Mouse (Mus musculus) midbrain, embryonic 11.5 days (tissue): Measurements from ENCODE around the gene Polr2c. TPM values are rescaled to one million over a fixed set of nuclear protein-coding genes. Genes with fewer than 3 reads are reported as not detected.

Experiments
- polyA plus RNA-seq: library from polyadenylated mRNA; unstranded; fragments of >200 nt; fragmentation: Nextera tagmentation; extraction: Ambion mirVana; gene quantifications from 2 replicates; pipeline ENCODE4 v1.2.1, GENCODE M21; 2014

Polr2c gene
- polyA plus RNA-seq, 1 experiment from 2014 or later, result 160 TPM

Other genes starting within 250 kb of the Polr2c start
- 94.6 and 108 TPM in 2 replicates for gene Arl2bp, start 190.8 kb upstream of the Polr2c start, polyA plus RNA-seq
- 0.66 TPM in 1 of 2 replicates, not detected in the other for gene Pllp, start 161.2 kb upstream of the Polr2c start, polyA plus RNA-seq
- gene Ccl22, start 111.9 kb upstream of the Polr2c start, polyA plus RNA-seq, result not detected in 2 replicates
- 9.4 and 10.4 TPM in 2 replicates for gene Cx3cl1, start 85.4 kb upstream of the Polr2c start, polyA plus RNA-seq
- gene Ccl17, start 47.0 kb upstream of the Polr2c start, polyA plus RNA-seq, result not detected in 2 replicates
- gene Coq9, start 19.1 kb upstream of the Polr2c start, polyA plus RNA-seq, result 49.4 and 51.5 TPM in 2 replicates
- gene Ciapin1, start 19.1 kb upstream of the Polr2c start, polyA plus RNA-seq, result 134 and 154 TPM in 2 replicates
- gene Dok4, start 18.9 kb downstream of the Polr2c start, polyA plus RNA-seq, result 12.0 and 12.9 TPM in 2 replicates
- 13.5 and 15.9 TPM in 2 replicates for gene Ccdc102a, start 60.6 kb downstream of the Polr2c start, polyA plus RNA-seq
- gene Adgrg5, start 66.2 kb downstream of the Polr2c start, polyA plus RNA-seq, result 0.36 and 0.40 TPM in 2 replicates
- 153 and 157 TPM in 2 replicates for gene Adgrg1, start 117.3 kb downstream of the Polr2c start, polyA plus RNA-seq
- 2.6 and 2.8 TPM in 2 replicates for gene Adgrg3, start 160.2 kb downstream of the Polr2c start, polyA plus RNA-seq
- gene Drc7, start 197.7 kb downstream of the Polr2c start, polyA plus RNA-seq, result 0.14 TPM in 1 of 2 replicates, not detected in the other
- gene Katnb1, start 223.7 kb downstream of the Polr2c start, polyA plus RNA-seq, result 27.8 and 30.9 TPM in 2 replicates